Mouse (Mus musculus) monocyte, adult 5-6 weeks (primary cell): Measurements from ENCODE around the gene Kif5a. TPM values are rescaled to one million over a fixed set of nuclear protein-coding genes. Genes with fewer than 3 reads are reported as not detected.

Source experiments
- ATAC-seq: fragments of 153-309, 156-312 bp; replicated peaks from 2 replicates; pipeline ENCODE4 v1.8.0; 2017; ENCODE audit warnings: mild to moderate bottlenecking; ENCODE audit not compliant: low TSS enrichment, insufficient number of reproducible peaks, severe bottlenecking, poor library complexity, low FRiP score
- total RNA-seq: library from RNA; stranded (forward); fragments of 200-1000, 200-491, 200-594 nt; gene quantifications from 3 replicates; pipeline ENCODE4 v1.2.3, GENCODE M21; 2017

Gene Kif5a
- total RNA-seq, 1 experiment from 2014 or later, result 0.48 TPM

GRCm38 (mm10) chr10:127230693-127231092 lies 32.5 kb downstream of the Kif5a start:
- ATAC-seq, result no peak

GRCm38 (mm10) chr10:127228897-127229296 lies 34.3 kb downstream of the Kif5a start:
- ATAC-seq, result peak; percentile 73

DNA sequence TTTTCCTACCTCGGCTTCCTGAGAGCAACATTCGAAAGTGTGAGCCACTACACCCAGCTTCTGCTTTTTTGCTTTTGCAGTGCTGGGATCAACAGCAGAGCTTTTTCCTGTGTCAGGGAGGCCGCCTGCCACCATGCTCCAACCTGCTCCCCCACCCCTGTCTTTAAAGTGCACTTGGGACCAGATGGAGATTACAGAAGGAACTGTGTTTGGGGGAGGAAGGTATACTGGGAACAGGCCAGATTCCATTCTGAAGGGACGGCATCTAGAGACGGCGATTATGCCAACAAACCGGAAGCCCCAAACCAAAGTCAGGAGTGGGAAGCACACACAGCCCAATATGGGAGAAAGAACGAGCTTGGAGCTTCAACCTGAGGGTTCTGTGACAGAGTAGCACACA lies 36.0 kb downstream of the Kif5a start:
- ATAC-seq, result no peak

GRCm38 (mm10) chr10:127226318-127226895 lies 36.7 kb downstream of the Kif5a start:
- no peak for ATAC-seq

DNA sequence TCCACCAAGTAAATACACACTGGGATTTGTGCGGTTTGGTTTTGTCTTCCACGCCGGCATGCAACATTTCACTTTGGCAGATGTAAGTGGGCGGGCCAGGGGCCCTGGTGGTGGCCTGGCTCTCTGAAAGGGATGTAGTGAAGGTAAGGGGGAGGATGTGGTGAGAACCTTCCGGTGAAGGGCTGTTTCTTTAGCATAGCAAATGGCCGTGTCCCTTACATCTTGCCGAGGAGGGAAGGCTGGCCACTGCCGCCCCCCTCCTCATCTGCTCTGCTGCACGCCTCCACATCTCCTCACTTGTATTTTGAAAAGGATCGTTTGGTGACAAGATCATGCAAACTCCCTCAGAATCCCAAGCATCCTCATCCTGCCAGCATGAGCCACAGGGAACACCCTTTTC lies 37.4 kb downstream of the Kif5a start:
- ATAC-seq, result no peak

DNA sequence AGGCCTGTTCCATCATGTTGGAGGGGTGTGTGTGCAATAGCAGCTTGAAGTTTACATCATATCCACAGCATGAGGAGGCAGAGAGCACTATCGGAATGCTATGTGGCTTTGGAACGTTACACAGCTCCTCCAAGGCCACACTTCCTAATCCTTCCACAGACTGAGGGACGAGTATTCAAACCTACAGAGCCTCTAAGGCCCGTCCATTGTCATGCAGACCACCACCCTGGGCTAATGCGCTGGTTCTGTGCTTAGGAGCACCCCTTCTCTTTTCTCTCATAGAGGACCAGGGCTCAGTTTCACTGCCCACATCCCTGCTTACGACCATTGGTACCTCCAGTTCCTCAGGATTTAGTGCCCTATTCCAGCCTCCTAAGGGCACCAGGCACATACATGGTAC lies 37.9 kb downstream of the Kif5a start:
- no peak for ATAC-seq

- no peak for ATAC-seq
These were observed 44.8 kb downstream of the Kif5a start for GRCm38 (mm10) chr10:127218339-127218738.

GRCm38 (mm10) chr10:127217177-127217576 lies 46.0 kb downstream of the Kif5a start:
- ATAC-seq, result no peak

DNA sequence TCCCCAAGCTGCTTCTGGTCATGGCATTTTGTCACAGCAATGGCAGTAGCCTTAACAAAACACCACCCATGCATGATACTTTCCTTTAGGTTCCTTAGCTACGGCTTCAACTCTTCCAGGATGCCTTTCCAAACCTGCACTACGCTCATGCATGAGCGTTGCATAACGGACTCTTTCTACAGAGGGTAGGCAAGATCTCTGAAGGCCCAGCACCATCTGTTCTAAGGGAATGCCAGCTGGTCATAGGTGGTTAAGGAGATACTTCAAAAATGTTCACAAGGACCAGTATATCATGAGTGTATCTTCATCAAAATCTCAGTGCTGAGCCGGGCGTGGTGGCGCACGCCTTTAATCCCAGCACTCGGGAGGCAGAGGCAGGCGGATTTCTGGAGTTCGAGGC lies 46.7 kb downstream of the Kif5a start:
- no peak for ATAC-seq

DNA sequence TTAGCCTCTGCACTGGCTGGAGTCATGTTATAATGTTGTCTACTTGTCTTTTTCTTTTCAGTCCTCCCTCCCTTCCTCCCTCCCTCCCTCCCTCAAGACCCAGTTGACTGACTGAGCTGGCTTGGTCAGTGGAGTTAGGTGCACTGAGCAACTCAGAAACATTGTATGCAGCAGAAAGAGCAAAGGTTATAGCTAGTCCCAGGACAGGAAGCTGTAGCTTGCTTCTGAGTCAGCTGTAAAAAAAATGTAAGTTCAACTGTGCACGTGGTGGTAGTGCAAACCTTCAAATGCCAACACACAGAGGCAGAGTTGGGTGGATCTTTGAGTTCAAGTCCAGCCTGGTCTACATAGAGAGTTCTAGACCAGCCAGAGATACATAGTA lies 48.7 kb downstream of the Kif5a start:
- ATAC-seq, result no peak

GRCm38 (mm10) chr10:127213704-127214421 lies 49.3 kb downstream of the Kif5a start:
- no peak for ATAC-seq

DNA sequence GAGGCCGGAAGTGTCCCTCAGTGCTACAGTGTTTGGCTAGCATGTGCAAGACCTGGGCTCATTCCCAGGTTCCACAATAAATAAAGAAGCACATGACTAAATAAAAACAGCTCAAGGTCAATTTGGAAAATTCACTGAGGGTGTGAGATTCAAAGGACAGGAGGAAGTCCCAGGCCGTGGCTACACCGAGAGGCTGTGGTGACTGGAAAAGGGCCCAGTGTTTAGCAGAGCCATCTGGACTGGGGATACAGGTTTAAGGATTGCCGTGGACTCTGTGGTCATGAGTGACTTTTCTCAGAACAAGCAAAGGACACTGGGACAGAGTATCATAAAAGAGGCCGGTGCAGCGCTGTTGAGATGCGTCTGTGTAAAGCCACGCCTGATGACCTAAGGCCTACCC lies 49.9 kb downstream of the Kif5a start:
- no peak for ATAC-seq

- ATAC-seq, result peak; percentile 88
These were observed 51.7 kb downstream of the Kif5a start, which contains the start of gene Pip4k2c for GRCm38 (mm10) chr10:127211414-127211854. Gene Pip4k2c, minus strand, starts transcription at chr10:127211585.

DNA sequence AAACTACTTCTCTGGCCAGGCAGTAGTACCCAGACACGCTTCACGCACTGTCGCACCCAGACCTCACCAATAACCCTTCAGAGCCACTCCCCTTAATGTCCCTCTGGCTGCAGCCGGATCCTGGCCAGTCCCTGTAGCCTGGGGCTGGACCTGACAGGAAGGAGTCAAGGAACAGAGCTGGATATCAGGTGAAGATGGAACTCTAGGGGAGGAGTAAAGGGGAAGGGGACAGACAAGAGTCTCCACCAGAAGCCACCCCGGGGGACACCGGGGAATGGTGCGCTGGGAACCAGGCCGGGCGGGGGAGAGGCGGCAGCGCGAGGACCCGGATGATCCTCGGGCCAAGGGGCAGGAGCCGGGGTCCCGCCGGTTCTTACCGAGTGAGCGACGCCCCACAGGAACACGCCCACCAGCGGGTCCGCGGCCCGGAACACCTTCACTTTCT lies 52.2 kb downstream of the Kif5a start:
- no peak for ATAC-seq

DNA sequence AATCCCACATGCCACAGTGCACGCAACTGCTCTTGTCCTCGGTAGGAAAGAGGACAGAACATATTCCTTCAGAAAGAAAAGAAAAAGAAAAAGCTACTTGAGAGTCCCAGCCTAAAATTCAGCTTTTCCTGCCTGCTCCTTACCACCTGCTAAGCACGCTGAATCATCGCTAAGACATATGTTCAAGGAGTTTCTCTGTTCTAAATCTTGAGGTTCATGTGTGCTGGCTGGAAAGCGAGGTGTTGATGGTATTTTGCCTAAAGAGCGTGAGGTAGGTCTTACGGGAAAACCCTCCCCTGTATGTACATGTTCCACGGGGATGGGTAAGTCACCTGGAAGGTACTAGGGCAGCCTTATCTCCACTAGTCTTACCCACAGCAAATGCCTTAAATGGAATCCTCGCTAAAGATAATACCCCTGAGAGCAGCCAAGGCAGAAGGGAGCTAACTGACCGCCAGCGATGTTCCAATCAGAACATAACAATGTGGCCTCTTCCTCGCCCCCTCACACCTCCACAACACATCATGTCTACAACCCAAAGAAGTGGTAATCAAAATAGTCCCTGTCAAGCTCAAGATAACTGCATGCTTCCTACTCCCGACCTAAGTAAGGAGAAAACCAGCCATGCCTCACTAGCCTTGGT lies 53.1 kb downstream of the Kif5a start:
- ATAC-seq, result no peak

DNA sequence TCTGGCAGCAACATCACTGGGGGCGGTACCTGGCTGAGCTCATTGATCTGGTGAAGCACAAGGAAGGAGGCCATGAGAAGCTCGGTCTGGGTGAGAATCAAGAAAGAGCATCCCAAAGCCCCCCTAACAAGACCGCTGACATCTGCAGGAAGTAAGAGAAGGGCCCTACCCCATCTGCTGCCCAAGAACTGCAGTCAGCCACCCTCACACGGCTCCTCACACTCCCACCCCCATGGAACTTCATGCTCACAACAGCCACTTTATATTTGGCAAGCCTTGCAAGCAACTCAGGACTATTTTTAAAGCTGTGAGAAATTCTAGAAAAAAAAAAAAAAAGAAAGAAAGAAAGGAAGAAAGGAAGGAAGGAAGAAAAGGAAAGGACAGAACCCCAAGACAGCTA lies 54.2 kb downstream of the Kif5a start:
- no peak for ATAC-seq

GRCm38 (mm10) chr10:127205373-127205772 lies 57.8 kb downstream of the Kif5a start:
- no peak for ATAC-seq

GRCm38 (mm10) chr10:127204589-127204988 lies 58.6 kb downstream of the Kif5a start:
- ATAC-seq, result no peak

- no peak for ATAC-seq
These were observed 60.0 kb downstream of the Kif5a start for GRCm38 (mm10) chr10:127203106-127203505.

DNA sequence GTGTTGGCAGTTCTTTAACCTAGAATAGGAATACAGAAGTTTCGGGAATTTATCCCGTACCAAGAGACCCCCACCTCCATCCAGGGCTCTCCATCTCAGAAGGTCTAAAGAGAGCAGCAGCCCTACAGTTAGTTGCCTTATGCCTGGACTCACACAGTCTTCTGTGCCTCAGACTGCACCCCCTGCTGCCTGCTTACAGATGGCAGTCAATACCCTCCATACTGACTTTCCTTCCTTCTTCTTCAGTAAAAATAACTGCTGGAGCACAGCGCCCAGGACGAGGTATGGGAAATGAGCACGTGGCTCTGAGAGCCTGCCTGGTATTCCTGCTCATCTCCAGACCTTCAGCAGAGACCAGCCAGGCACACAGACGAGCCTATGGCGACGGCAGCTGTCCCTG lies 62.9 kb downstream of the Kif5a start:
- no peak for ATAC-seq
